Mouse (Mus musculus) liver, embryonic 14.5 days (tissue): Measurements from ENCODE around the gene 2410137M14Rik.

ENCODE experiments used
- CTCF ChIP-seq: IDR thresholded peaks from 2 replicates; pipeline ENCODE4 v1.5.1; 2016; ENCODE audit warnings: antibody characterized with exemption, low read depth, control low read depth
- EP300 ChIP-seq: IDR thresholded peaks from 2 replicates; pipeline ENCODE4 v1.6.1; 2016; ENCODE audit warnings: antibody characterized with exemption, low read depth

- no peak for TF ChIP-seq CTCF
- TF ChIP-seq EP300: no peak
Observed at GRCm38 (mm10) chr17:37011719-37012118, 30.7 kb upstream of the 2410137M14Rik start.
